Mouse (Mus musculus) pancreas, adult 10 weeks (tissue): ENCODE data around the gene Gm21746. TPM values are rescaled to one million over a fixed set of nuclear protein-coding genes. Genes with fewer than 3 reads are reported as not detected.

ENCODE experiments used
- polyA plus RNA-seq: library from polyadenylated mRNA; stranded (reverse); fragments of 350-450 nt; fragmentation: Illumina TruSeq; extraction: RNeasy Lipid Tissue Mini Kit (QIAGEN cat#74804); gene quantifications from one replicate; pipeline ENCODE4 v1.2.3, GENCODE M21; 2015; ENCODE audit warnings: low read depth, low replicate concordance; ENCODE audit not compliant: insufficient read depth

Gene Gm21746
- polyA plus RNA-seq = not detected

DNA sequence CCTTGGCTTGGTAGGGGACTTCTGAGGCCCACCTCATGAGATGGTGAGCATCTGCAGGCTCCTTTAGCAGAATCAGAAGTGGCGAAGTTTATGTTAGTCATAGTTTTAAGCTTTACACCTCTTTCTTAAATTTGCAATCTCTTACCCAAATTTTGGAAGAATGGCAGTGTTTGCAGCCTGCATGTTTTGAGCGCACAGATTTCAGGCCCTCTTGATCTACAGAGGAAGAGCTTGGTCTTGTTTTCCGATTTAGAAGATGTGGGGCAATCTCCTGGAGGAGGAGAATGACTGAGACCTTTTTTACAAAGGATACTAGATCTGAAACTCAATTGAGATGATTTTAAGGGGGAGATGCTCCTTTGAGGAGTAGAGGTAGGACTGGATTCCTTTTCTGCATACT lies at the start of gene Gm21746:
TSS of gene Gm21746 (minus strand) at position 101 of the 400 bp plus-strand sequence.

DNA sequence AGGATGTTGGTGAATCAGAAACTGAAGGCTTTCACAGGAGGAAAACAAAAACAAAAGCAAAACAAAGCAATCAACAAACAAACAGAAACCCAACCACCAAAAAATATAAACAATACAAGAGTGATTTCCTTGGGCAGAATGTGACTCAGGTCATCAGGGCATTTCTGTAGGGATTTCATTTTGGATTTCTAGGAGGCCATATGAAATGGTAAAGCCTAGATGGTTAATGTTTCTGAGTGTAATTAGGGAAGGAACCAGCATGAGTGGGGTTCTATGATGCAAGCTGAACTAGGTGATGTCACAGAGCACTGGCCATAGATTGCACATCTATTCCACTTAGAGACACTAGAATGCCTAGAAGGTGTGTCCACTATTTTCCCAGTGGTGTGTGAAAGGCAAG lies 29.0 kb upstream of the Gm21746 start, which contains the start of gene Gm20873:
TSS of gene Gm20873 (plus strand) at position 301 of the 400 bp plus-strand sequence.

Other genes with a start within 250 kb of the Gm21746 start
- gene Gm20873, start 29.1 kb upstream of the Gm21746 start, polyA plus RNA-seq = not detected